Mouse (Mus musculus): ENCODE data around the gene Kcnd3. TPM values are rescaled to one million over a fixed set of nuclear protein-coding genes. Genes with fewer than 3 reads are reported as not detected.
"Not testable (repeated sequence)": the region's sequence is repeated elsewhere in the genome, so short reads cannot be mapped to it uniquely, and the experiment has no call there.

Kcnd3 gene
- polyA plus RNA-seq, 1 experiment from 2014 or later = 3.6 TPM

GRCm38 (mm10) chr3:105686394-105687323 is 234.5 kb downstream of the Kcnd3 start:
- no peaks in the 10 kb centered on the region for H3K27me3 ChIP-seq (replicated peaks)
- no peaks in the 10 kb centered on the region for H3K9me3 ChIP-seq
- H3K4me3 ChIP-seq = peak overlapping the region; percentile 93
- H3K36me3 ChIP-seq = peaks cover 22% of the 10 kb centered on the region; the same call in 1 of the 2 replicates
- peak overlapping the region; percentile 68; the same call in 1 of the 2 replicates for H3K27ac ChIP-seq
- peaks cover 6% of the 10 kb centered on the region; the same call in 1 of the 2 replicates for H3K4me1 ChIP-seq
- 9% methylated on average over 60 of the region's 60 CpGs for WGBS
- ATAC-seq (ENCODE audit: low FRiP score, low read depth) = no peak; the same call in 1 of the 2 replicates
- H3K4me2 ChIP-seq (replicated peaks) = peak overlapping the region; percentile 80
- peak overlapping the region; percentile 86 for H3K9ac ChIP-seq

- ATAC-seq (ENCODE audit: low FRiP score, low read depth) = peak; percentile 95
- WGBS = under 1% methylated on average over 72 of the region's 72 CpGs
- Histone ChIP-seq H3K27ac (peak within 1 kb of the TSS; percentile 68; the same call in 1 of the 2 replicates), H3K36me3 (peaks cover 19% of the 10 kb centered on the region; the same call in 1 of the 2 replicates), H3K4me2 (replicated peaks) (peak within 1 kb of the TSS; percentile 80), H3K4me3 (peak within 1 kb of the TSS; percentile 93), H3K9ac (peak within 1 kb of the TSS; percentile 86), H3K27me3 (replicated peaks) (no peaks in the 10 kb centered on the region), H3K4me1 (peaks cover 6% of the 10 kb centered on the region; the same call in 1 of the 2 replicates), H3K9me3 (no peaks in the 10 kb centered on the region)
These were observed 235.4 kb downstream of the Kcnd3 start, which contains the start of gene Ddx20 for GRCm38 (mm10) chr3:105687324-105688060. TSS of gene Ddx20 (minus strand) at chr3:105687574.

- H3K4me1 ChIP-seq = peaks cover 6% of the 10 kb centered on the region; the same call in 1 of the 2 replicates
- no peak overlapping the region for H3K4me2 ChIP-seq (replicated peaks)
- no peaks in the 10 kb centered on the region for H3K27me3 ChIP-seq (replicated peaks)
- H3K36me3 ChIP-seq = peaks cover 9% of the 10 kb centered on the region; the same call in 1 of the 2 replicates
- H3K9me3 ChIP-seq = no peaks in the 10 kb centered on the region
- no peak overlapping the region for H3K27ac ChIP-seq
- H3K9ac ChIP-seq = no peak overlapping the region
- ATAC-seq (ENCODE audit: low FRiP score, low read depth) = no peak
- H3K4me3 ChIP-seq = no peak overlapping the region
- WGBS = 86% methylated on average over 2 of the region's 2 CpGs
These were observed 236.4 kb downstream of the Kcnd3 start for GRCm38 (mm10) chr3:105688536-105688935.

GRCm38 (mm10) chr3:105693327-105694080 is 241.4 kb downstream of the Kcnd3 start:
- no peak overlapping the region for H3K9ac ChIP-seq
- no peak overlapping the region for H3K4me3 ChIP-seq
- H3K4me2 ChIP-seq (replicated peaks) = no peak overlapping the region
- peaks cover 26% of the 10 kb centered on the region for H3K4me1 ChIP-seq
- no peak for ATAC-seq (ENCODE audit: low FRiP score, low read depth)
- no peak overlapping the region for H3K27ac ChIP-seq
- no peaks in the 10 kb centered on the region for H3K36me3 ChIP-seq
- WGBS = 82% methylated on average over 14 of the region's 14 CpGs
- no peaks in the 10 kb centered on the region for H3K9me3 ChIP-seq
- peaks cover 3% of the 10 kb centered on the region; the same call in 1 of the 2 replicates for H3K27me3 ChIP-seq (replicated peaks)

GRCm38 (mm10) chr3:105695476-105696386 is 243.6 kb downstream of the Kcnd3 start:
- no peak overlapping the region for H3K4me3 ChIP-seq
- H3K9me3 ChIP-seq = no peaks in the 10 kb centered on the region
- H3K36me3 ChIP-seq = no peaks in the 10 kb centered on the region
- ATAC-seq (ENCODE audit: low FRiP score, low read depth) = peak; percentile 48; the same call in 1 of the 2 replicates
- peak overlapping the region; percentile 23; the same call in 1 of the 2 replicates for H3K9ac ChIP-seq
- no peak overlapping the region; the same call in 1 of the 2 replicates for H3K27ac ChIP-seq
- H3K4me2 ChIP-seq (replicated peaks) = peak overlapping the region; percentile 44
- H3K4me1 ChIP-seq = peaks cover 26% of the 10 kb centered on the region
- peaks cover 3% of the 10 kb centered on the region; the same call in 1 of the 2 replicates for H3K27me3 ChIP-seq (replicated peaks)
- 37% methylated on average over 20 of the region's 20 CpGs for WGBS

GRCm38 (mm10) chr3:105696387-105697147 is 244.4 kb downstream of the Kcnd3 start:
- WGBS = 77% methylated on average over 17 of the region's 17 CpGs
- Histone ChIP-seq H3K4me2 (replicated peaks) (peak overlapping the region; percentile 44), H3K36me3 (no peaks in the 10 kb centered on the region), H3K9ac (no peak overlapping the region), H3K4me1 (peaks cover 26% of the 10 kb centered on the region), H3K27me3 (replicated peaks) (peaks cover 6% of the 10 kb centered on the region; the same call in 1 of the 2 replicates), H3K27ac (no peak overlapping the region), H3K9me3 (no peaks in the 10 kb centered on the region), H3K4me3 (no peak overlapping the region)
- ATAC-seq (ENCODE audit: low FRiP score, low read depth) = no peak

- no peak overlapping the region for H3K4me2 ChIP-seq (replicated peaks)
- no peak overlapping the region for H3K27ac ChIP-seq
- peaks cover 26% of the 10 kb centered on the region for H3K4me1 ChIP-seq
- no peak overlapping the region for H3K4me3 ChIP-seq
- WGBS = 74% methylated on average over 5 of the region's 5 CpGs
- no peak for ATAC-seq (ENCODE audit: low FRiP score, low read depth)
- H3K9me3 ChIP-seq = no peaks in the 10 kb centered on the region
- H3K36me3 ChIP-seq = no peaks in the 10 kb centered on the region
- peaks cover 6% of the 10 kb centered on the region; the same call in 1 of the 2 replicates for H3K27me3 ChIP-seq (replicated peaks)
- H3K9ac ChIP-seq = no peak overlapping the region
These were observed 245.0 kb downstream of the Kcnd3 start for GRCm38 (mm10) chr3:105697148-105697441.

GRCm38 (mm10) chr3:105698311-105698710 is 246.2 kb downstream of the Kcnd3 start:
- Histone ChIP-seq H3K4me1 (peaks cover 26% of the 10 kb centered on the region), H3K36me3 (no peaks in the 10 kb centered on the region), H3K27me3 (replicated peaks) (peaks cover 13% of the 10 kb centered on the region), H3K27ac (no peak overlapping the region), H3K9ac (no peak overlapping the region), H3K9me3 (no peaks in the 10 kb centered on the region), H3K4me3 (no peak overlapping the region), H3K4me2 (replicated peaks) (no peak overlapping the region)
- no peak for ATAC-seq (ENCODE audit: low FRiP score, low read depth)
- 74% methylated on average over 1 of the region's 1 CpGs for WGBS

GRCm38 (mm10) chr3:105699241-105699933 is 247.3 kb downstream of the Kcnd3 start:
- peaks cover 18% of the 10 kb centered on the region for H3K27me3 ChIP-seq (replicated peaks)
- peaks cover 31% of the 10 kb centered on the region for H3K4me1 ChIP-seq
- no peak overlapping the region for H3K4me2 ChIP-seq (replicated peaks)
- no peaks in the 10 kb centered on the region for H3K36me3 ChIP-seq
- no peak overlapping the region for H3K27ac ChIP-seq
- H3K4me3 ChIP-seq = no peak overlapping the region
- H3K9ac ChIP-seq = no peak overlapping the region
- H3K9me3 ChIP-seq = no peaks in the 10 kb centered on the region
- no peak for ATAC-seq (ENCODE audit: low FRiP score, low read depth)
- 62% methylated on average over 3 of the region's 3 CpGs for WGBS

- not testable (repeated sequence) for ATAC-seq (ENCODE audit: low FRiP score, low read depth); H3K4me3 ChIP-seq; H3K27ac ChIP-seq; H3K36me3 ChIP-seq; H3K9me3 ChIP-seq; H3K4me2 ChIP-seq (replicated peaks); H3K9ac ChIP-seq
- H3K27me3 ChIP-seq (replicated peaks) = peaks cover 26% of the 10 kb centered on the region
- WGBS = 42% methylated on average over 1 of the region's 1 CpGs
- H3K4me1 ChIP-seq = peaks cover 28% of the 10 kb centered on the region
These were observed 248.7 kb downstream of the Kcnd3 start for GRCm38 (mm10) chr3:105700786-105701185.

Measured in neural tube, embryonic 12.5 days (tissue).